Mouse (Mus musculus): ENCODE results near the gene Il22ra2. TPM values are rescaled to one million over a fixed set of nuclear protein-coding genes. Genes with fewer than 3 reads are reported as not detected.

The Il22ra2 gene
- total RNA-seq, 2 experiments from 2014 or later: not detected

Other genes starting within 250 kb of the Il22ra2 start
- 10 to 100 TPM; 19.6 to 21.9 TPM for gene Ifngr1, start 30.0 kb upstream of the Il22ra2 start, total RNA-seq (2021)
- gene Il20ra, start 90.6 kb downstream of the Il22ra2 start, total RNA-seq (2021): under 1 TPM in 1 of 2 experiments, not detected in 1; 0.24 TPM
- under 1 TPM; 0.55 to 0.81 TPM for gene Slc35d3, start 229.5 kb downstream of the Il22ra2 start, total RNA-seq (2021)